Mouse (Mus musculus) heart, embryonic 10.5 days (tissue): ENCODE results near the gene Slc10a3. TPM values are rescaled to one million over a fixed set of nuclear protein-coding genes. Genes with fewer than 3 reads are reported as not detected.
"Not testable (repeated sequence)": the region's sequence is repeated elsewhere in the genome, so short reads cannot be mapped to it uniquely, and the experiment has no call there.

Experiments
- DNase-seq: peaks from one replicate; pipeline ENCODE4 v3.0.0-alpha.2; 2017; ENCODE audit warnings: low spot score
- H3K27ac ChIP-seq: fragments of 300-500 bp; sonication (generic); 2 replicates; pipeline ENCODE4 v1.5.1; 2016; ENCODE audit warnings: mild to moderate bottlenecking
- H3K27me3 ChIP-seq: fragments of 300-500 bp; sonication (generic); 2 replicates; pipeline ENCODE4 v1.6.1; 2016; ENCODE audit warnings: mild to moderate bottlenecking; ENCODE audit not compliant: poor library complexity, insufficient read depth, severe bottlenecking
- H3K36me3 ChIP-seq: fragments of 300-500 bp; sonication (generic); 2 replicates; pipeline ENCODE4 v1.6.1; 2016; ENCODE audit warnings: mild to moderate bottlenecking, moderate library complexity
- H3K4me1 ChIP-seq: fragments of 300-500 bp; sonication (generic); 2 replicates; pipeline ENCODE4 v1.6.1; 2016; ENCODE audit warnings: mild to moderate bottlenecking
- H3K4me3 ChIP-seq: fragments of 300-500 bp; sonication (generic); 2 replicates; pipeline ENCODE4 v1.5.1; 2016; ENCODE audit warnings: mild to moderate bottlenecking, moderate library complexity
- H3K9me3 ChIP-seq: fragments of 300-500 bp; sonication (generic); 2 replicates; pipeline ENCODE4 v1.6.1; 2016; ENCODE audit warnings: mild to moderate bottlenecking, moderate library complexity
- WGBS: fragments of 180-500 bp; shearing (Covaris S2); methylation state at CpG from one replicate; pipeline ENCODE4 v1.1.7; 2016; 5-methylcytosine and 5-hydroxymethylcytosine counted together
- polyA plus RNA-seq: library from polyadenylated mRNA; unstranded; fragments of >200 nt; fragmentation: Nextera tagmentation; extraction: Ambion mirVana; gene quantifications from 2 replicates; pipeline ENCODE4 v1.2.1, GENCODE M21; 2016

The Slc10a3 gene
- polyA plus RNA-seq = 13.1 and 15.7 TPM in 2 replicates

DNA sequence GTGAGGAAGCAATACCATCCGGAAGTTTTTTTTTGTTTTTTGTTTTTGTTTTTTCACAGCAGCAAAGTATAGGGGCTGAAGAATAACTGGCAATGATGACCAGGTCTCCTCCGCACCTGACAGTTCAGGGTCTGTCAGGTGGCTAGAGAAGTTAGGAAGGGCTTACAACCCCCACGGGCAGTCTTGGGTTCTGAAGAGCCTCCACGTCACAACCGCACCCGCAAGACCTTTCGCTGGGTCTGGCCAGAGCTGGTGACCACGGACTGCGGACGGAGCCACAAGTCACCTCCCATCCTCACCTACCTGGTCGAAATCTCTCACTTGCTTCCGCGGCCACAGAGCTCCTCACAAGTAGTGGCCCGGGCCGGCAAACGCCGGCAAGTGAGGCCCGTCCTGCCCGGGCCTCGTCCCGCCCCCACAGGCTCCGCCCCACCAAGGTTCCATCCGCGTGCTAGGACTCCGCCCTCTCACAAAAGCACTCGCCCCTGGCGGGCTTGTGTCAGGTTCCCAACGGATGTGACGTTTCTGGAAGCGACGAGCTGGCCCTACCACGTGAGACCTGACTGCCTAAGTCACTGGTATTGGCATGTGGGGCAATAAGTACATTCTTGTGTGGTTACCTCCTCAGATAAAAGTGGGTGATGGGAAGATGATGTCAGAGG is at the start of gene Slc10a3, which contains the start of gene Ubl4a:
Gene Slc10a3 (minus strand): TSS at position 462 of the 662 bp plus-strand sequence.
Gene Ubl4a (minus strand): TSS at position 331 of the 662 bp plus-strand sequence.
- Histone ChIP-seq H3K27me3 (no peaks in the 10 kb centered on the region), H3K4me1 (0 out of 2 replicates have a peak, but pooled peaks cover 4% of the 10 kb centered on the region), H3K36me3 (0 out of 2 replicates have a peak, but pooled peaks cover 4% of the 10 kb centered on the region), H3K9me3 (no peaks in the 10 kb centered on the region), H3K4me3 (peak within 1 kb of the TSS; percentile 62), H3K27ac (peak within 1 kb of the TSS; percentile 81)
- 28% methylated on average over 32 of the region's 32 CpGs for WGBS
- peak; percentile 95 for DNase-seq

DNA sequence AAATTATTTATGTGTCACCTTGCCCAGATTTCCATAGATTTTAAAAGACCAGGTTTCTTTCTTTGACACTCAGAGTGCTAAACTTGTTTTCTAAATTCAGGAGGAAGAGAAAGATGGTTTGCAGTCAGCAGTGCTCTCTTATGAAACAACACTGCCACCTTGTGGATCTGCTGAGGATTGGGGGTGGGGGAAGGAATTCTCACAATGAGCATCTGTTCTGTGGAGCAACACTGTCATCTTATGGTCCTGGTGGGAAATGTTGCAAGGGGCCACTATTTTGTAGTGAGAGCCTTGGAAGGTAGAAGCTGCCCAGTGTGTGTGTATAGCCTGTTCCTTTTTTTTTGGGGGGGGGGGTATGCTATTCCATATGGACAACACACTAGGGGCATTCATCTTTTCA is 40.2 kb upstream of the Slc10a3 start:
- H3K4me1 ChIP-seq = no peaks in the 10 kb centered on the region
- DNase-seq = peak; percentile 82
- no peak overlapping the region for H3K4me3 ChIP-seq
- H3K36me3 ChIP-seq = 0 out of 2 replicates have a peak, but pooled peaks cover 3% of the 10 kb centered on the region
- no peak overlapping the region for H3K27ac ChIP-seq
- H3K27me3 ChIP-seq = no peaks in the 10 kb centered on the region
- H3K9me3 ChIP-seq = no peaks in the 10 kb centered on the region

DNA sequence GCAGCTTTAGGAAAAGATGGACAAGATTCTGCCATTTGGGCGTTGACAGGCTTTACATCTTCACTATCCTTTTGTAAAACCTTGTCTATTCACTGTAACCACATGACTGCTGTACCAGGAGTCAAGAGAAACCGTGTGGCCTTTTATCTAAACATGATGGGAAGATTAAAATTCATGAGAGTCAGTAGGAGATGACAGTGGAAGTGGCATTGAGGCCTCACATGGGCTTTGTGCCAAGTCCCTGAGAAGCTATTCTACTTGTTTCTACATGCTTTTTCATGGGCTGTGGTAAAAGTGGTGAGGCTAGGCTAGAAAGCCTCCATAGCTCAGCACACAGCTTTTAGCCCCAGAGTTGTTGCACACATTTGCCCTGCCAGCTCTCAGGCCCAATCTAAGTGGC is 35.2 kb upstream of the Slc10a3 start:
- no peak overlapping the region for H3K4me3 ChIP-seq
- no peaks in the 10 kb centered on the region for H3K4me1 ChIP-seq
- no peaks in the 10 kb centered on the region for H3K27me3 ChIP-seq
- DNase-seq = no peak
- WGBS = 66% methylated on average over 2 of the region's 2 CpGs
- H3K9me3 ChIP-seq = no peaks in the 10 kb centered on the region
- H3K27ac ChIP-seq = no peak overlapping the region
- 0 out of 2 replicates have a peak, but pooled peaks cover 3% of the 10 kb centered on the region for H3K36me3 ChIP-seq

DNA sequence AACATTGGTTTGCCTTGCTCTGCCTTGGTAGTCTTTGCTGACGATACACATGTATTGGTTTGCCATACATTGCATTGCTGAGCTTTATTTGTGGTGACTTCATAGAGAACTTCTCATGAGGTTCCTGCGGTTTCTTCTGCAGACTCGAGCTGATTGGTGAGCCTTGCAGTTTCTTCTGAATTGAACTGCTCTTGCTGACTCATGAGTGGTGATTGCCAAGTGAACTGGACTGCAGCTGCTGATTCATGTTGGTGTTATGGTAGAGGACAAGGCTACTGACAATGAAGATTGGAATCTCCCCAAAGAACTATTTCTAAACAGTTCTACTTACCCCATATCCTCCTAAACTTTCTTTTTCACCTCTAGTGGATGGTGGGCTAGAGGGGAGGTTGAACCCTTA is 27.0 kb upstream of the Slc10a3 start:
- no peaks in the 10 kb centered on the region for H3K9me3 ChIP-seq
- H3K27me3 ChIP-seq = no peaks in the 10 kb centered on the region
- no peaks in the 10 kb centered on the region for H3K36me3 ChIP-seq
- DNase-seq = no peak
- no peak overlapping the region for H3K27ac ChIP-seq
- H3K4me3 ChIP-seq = no peak overlapping the region
- WGBS = 81% methylated on average over 3 of the region's 3 CpGs
- no peaks in the 10 kb centered on the region for H3K4me1 ChIP-seq

DNA sequence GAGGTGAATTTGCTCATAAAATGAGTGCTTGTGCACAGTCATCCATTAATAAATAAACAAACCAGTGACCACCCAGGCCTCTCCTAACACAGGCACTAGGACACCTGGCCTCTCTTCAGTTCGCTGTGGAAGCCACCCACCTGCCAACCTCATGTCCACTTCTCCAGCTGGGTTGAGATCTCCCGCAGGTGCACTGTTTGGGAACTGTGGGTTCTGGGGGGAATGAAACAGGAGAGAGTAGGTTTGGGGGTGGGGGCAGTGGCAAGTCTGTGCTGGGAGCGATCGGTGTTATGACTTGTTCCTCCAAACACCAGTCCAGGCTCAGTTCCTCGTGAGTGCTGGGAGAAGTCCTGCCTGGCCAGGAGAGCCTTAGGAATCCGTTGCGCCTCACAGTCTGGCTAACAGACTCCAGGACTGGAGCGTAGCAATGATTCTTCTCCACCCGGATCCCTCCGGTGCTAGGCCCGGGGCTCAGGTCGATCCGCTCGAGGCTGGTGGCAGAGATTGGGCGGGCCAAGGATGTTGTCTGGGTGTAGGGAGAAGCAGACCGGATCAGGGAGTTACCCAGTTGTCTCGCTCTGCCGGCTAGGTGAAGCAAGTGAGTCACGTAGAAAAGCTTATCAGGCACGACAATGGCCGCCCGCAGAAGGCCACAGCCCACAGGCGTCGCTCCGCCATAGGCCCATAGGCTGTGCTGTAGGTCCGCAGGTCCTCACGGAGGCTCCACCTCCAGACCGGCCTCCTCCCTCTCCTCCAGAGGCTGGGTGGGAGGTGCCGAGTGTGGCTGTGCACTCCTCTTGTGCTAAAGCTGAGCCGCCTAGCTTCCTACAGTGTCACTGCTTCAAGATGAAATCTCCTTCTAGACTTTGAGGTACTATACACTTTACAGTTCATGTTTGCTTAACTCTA is 19.6 kb upstream of the Slc10a3 start, which contains the start of the genes Fam3a and Ikbkg:
Gene Fam3a (minus strand): TSS at position 738 of the 909 bp plus-strand sequence.
Gene Ikbkg (plus strand): TSS at position 756 of the 909 bp plus-strand sequence.
- H3K4me3 ChIP-seq = peak within 1 kb of the TSS; percentile 68
- H3K36me3 ChIP-seq = no peaks in the 10 kb centered on the region
- no peaks in the 10 kb centered on the region for H3K27me3 ChIP-seq
- H3K27ac ChIP-seq = peak within 1 kb of the TSS; percentile 93
- whole genome bisulfite sequencing = 11% methylated on average over 30 of the region's 30 CpGs
- H3K4me1 ChIP-seq = no peaks in the 10 kb centered on the region
- DNase-seq = peak; percentile 97
- no peaks in the 10 kb centered on the region for H3K9me3 ChIP-seq

DNA sequence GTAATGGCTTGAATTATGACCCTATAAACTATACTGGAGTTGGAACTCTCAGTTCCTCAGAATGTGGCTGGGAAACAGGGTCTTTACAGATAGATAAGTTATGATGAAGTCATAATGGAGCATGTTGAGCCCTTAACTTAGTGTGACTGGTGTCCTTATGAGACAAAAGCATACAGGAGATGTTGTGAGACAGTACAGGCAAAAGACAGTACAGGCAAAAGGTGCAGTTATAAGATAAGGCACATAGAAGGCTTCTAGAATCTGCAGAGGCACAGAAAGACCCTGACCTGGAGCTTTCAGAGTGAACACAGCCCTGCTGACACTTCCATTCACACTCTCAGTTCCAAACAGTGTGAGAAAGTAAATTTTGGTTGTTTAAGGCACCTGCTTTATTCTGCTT is 15.0 kb upstream of the Slc10a3 start:
- H3K36me3 ChIP-seq = peaks cover 24% of the 10 kb centered on the region
- no peaks in the 10 kb centered on the region for H3K9me3 ChIP-seq
- H3K4me1 ChIP-seq = no peaks in the 10 kb centered on the region
- H3K4me3 ChIP-seq = no peak overlapping the region
- H3K27me3 ChIP-seq = no peaks in the 10 kb centered on the region
- no peak overlapping the region for H3K27ac ChIP-seq
- no peak for DNase-seq

DNA sequence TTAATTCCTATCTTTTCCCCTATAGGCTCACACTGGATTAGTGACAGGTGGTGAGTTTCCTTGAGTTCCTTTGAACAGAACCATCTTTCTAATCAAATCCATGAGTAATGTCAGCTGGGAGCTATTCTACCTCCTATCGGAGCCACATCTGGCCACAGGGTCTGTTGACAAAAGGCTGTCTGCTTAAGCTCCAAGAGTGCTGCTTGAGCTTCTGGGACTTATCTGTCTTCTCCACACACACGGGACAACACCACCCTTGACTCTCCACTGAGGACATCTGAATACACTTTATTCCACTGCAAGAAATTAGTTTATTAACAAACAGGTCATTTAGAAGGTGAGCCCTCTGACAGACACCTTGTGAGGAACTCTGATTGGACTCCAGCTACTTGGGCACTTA is 11.3 kb upstream of the Slc10a3 start:
- DNase-seq = peak; percentile 71
- Histone ChIP-seq H3K36me3 (peaks cover 24% of the 10 kb centered on the region), H3K4me1 (no peaks in the 10 kb centered on the region), H3K9me3 (no peaks in the 10 kb centered on the region), H3K27me3 (no peaks in the 10 kb centered on the region), H3K4me3 (no peak overlapping the region), H3K27ac (no peak overlapping the region)
- WGBS = 81% methylated on average over 2 of the region's 2 CpGs

DNA sequence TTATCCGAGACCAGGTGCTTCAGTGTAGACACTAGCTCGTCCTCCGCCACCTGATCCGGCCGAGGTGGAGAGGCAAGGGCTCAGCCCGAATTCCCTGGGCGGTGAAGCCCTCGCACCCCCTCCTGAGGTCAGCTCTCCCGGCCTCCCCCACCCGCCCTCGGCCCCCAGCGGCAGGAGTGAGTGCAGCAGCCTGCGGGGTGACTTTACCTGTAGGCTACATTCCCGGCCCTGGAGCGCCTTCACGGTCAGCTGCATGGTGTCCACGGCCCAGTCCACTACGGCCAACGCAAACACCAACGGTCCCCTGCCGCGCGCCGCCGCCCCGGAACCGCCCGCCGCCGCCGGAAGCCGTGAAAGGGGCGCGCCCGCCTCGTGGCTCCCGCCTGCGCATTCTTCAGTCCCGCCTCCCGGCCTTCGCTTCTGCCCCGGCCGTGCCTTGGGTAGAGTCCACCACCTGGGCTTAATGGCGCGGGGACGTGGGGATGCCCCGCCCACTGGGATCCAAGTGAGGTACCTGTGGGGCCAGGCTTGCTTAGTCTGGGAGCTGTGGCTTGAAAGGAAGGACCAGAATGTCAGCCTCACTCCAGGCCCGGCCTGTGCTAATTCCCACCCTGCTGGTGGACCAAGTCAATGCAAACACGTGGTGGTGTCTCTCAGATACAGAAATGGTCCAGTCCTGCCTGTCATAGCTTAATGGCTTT is 4.8 kb downstream of the Slc10a3 start:
- no peaks in the 10 kb centered on the region for H3K9me3 ChIP-seq
- H3K27me3 ChIP-seq = no peaks in the 10 kb centered on the region
- 15% methylated on average over 46 of the region's 49 CpGs for WGBS
- H3K27ac ChIP-seq = peak overlapping the region; percentile 91
- 0 out of 2 replicates have a peak, but pooled peaks cover 14% of the 10 kb centered on the region for H3K4me1 ChIP-seq
- H3K4me3 ChIP-seq = peak overlapping the region; percentile 70
- H3K36me3 ChIP-seq = 0 out of 2 replicates have a peak, but pooled peaks cover 13% of the 10 kb centered on the region
- peak; percentile 84 for DNase-seq

DNA sequence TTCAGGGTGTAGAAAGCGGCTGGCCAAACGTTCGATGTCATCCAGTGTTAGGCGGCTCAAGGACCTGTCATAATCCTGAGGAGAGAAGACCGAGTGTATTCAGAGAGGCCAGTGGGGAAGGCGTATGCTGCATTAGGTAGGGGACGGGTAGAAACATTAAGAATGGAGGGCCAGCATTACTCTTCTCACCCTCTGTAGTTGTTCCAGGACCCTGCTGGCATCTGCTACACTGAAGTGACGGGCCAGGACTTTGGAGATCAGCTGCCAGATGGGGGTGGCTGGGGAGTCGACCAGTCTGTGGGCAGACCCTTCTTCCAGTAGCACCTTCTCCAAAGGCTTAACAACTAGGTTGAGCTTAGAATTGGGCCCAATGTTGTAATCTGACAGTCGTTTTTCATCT is 5.6 kb downstream of the Slc10a3 start:
- no peaks in the 10 kb centered on the region for H3K27me3 ChIP-seq
- peak overlapping the region; percentile 91 for H3K27ac ChIP-seq
- H3K4me3 ChIP-seq = peak overlapping the region; percentile 70
- 69% methylated on average over 10 of the region's 10 CpGs for WGBS
- no peak for DNase-seq
- no peaks in the 10 kb centered on the region for H3K9me3 ChIP-seq
- H3K4me1 ChIP-seq = 0 out of 2 replicates have a peak, but pooled peaks cover 12% of the 10 kb centered on the region
- 0 out of 2 replicates have a peak, but pooled peaks cover 13% of the 10 kb centered on the region for H3K36me3 ChIP-seq

DNA sequence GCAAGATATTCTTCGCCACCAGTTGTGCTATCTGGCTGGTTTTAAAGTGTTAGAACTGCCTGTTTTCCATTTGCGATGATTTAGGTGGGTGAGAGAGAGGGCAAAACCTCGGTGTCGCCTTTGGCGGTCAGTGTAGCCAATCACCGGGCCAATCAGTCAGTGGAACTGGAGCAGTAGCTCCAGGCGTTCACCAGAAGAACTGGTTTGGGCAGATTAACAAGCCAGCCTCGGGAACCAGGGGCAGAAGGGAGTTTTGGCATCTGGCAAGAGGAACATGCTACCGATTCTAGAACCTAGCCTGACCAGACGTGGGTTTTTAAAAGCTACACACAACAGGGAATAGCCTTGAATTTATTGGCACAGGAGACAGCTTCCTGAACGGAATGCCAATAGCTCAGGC is 14.0 kb downstream of the Slc10a3 start:
- no peaks in the 10 kb centered on the region for H3K9me3 ChIP-seq
- H3K36me3 ChIP-seq = no peaks in the 10 kb centered on the region
- H3K4me1 ChIP-seq = no peaks in the 10 kb centered on the region
- 51% methylated on average over 11 of the region's 11 CpGs for WGBS
- DNase-seq = no peak
- no peak overlapping the region for H3K27ac ChIP-seq
- H3K4me3 ChIP-seq = no peak overlapping the region
- no peaks in the 10 kb centered on the region for H3K27me3 ChIP-seq

DNA sequence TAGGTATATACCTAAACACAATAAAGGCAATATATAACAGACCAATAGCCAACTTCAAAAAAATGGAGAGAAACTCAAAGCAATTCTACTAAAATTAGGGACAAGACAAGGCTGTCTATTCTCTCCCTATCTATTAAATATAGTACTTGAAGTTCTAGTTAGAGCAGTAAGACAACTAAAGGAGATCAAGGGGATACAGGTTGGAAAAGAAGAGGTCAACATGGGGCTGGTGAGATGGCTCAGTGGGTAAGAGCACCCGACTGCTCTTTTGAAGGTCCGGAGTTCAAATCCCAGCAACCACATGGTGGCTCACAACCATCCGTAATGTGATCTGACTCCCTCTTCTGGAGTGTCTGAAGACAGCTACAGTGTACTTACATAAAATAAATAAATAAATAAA is 16.1 kb downstream of the Slc10a3 start:
- H3K4me1 ChIP-seq, DNase-seq, H3K27me3 ChIP-seq, H3K36me3 ChIP-seq, H3K9me3 ChIP-seq, H3K27ac ChIP-seq, H3K4me3 ChIP-seq: not testable (repeated sequence)
- 91% methylated on average over 3 of the region's 3 CpGs for WGBS

DNA sequence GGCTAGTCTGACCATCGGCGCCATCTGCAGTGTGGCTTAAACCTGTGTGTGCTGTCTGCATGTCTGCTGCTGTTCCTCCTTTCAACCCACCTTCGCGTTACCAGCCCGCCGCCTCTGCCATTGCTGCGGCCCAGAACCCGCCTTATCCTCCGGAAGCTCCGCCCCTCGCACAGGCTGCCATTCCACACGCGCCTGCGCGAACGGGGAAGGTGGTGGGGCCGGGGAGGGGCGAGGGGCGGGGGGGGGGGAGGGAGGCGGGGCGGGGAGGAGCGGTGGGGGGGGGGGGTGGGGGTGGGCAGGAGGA is 19.7 kb downstream of the Slc10a3 start, which contains the start of gene Lage3:
Gene Lage3 (minus strand): TSS at position 152 of the 304 bp plus-strand sequence.
- no peaks in the 10 kb centered on the region for H3K27me3 ChIP-seq
- WGBS = 29% methylated on average over 7 of the region's 22 CpGs
- H3K4me1 ChIP-seq = 0 out of 2 replicates have a peak, but pooled peaks cover 3% of the 10 kb centered on the region
- peak; percentile 84 for DNase-seq
- no peaks in the 10 kb centered on the region for H3K36me3 ChIP-seq
- peak within 1 kb of the TSS; percentile 76 for H3K27ac ChIP-seq
- no peaks in the 10 kb centered on the region for H3K9me3 ChIP-seq
- peak within 1 kb of the TSS; percentile 62 for H3K4me3 ChIP-seq
